Mouse (Mus musculus): Measurements from ENCODE around the gene H3f3b.

Gene H3f3b

GRCm38 (mm10) chr11:116027756-116028155, at the start of gene H3f3b:
H3f3b (minus strand) TSS chr11:116027962.
- DNase-seq (ENCODE audit: low spot score), result no peak

- no peak for DNase-seq (ENCODE audit: low spot score)
Measured at GRCm38 (mm10) chr11:116076836-116077235, 49.1 kb upstream of the H3f3b start.

GRCm38 (mm10) chr11:116076266-116076540, 48.4 kb upstream of the H3f3b start:
- DNase-seq (ENCODE audit: low spot score), result no peak

GRCm38 (mm10) chr11:116075539-116076265, 47.9 kb upstream of the H3f3b start:
- no peak for DNase-seq (ENCODE audit: low spot score)

GRCm38 (mm10) chr11:116074436-116074991, 46.8 kb upstream of the H3f3b start:
- no peak for DNase-seq (ENCODE audit: low spot score)

GRCm38 (mm10) chr11:116072608-116073007, 44.8 kb upstream of the H3f3b start:
- DNase-seq (ENCODE audit: low spot score), result no peak

GRCm38 (mm10) chr11:116071510-116071909, 43.7 kb upstream of the H3f3b start:
- DNase-seq (ENCODE audit: low spot score), result no peak

GRCm38 (mm10) chr11:116065345-116065744, 37.6 kb upstream of the H3f3b start:
- no peak for DNase-seq (ENCODE audit: low spot score)

- DNase-seq (ENCODE audit: low spot score), result no peak
Measured at GRCm38 (mm10) chr11:116064187-116064867, 36.6 kb upstream of the H3f3b start.

- no peak for DNase-seq (ENCODE audit: low spot score)
Measured at GRCm38 (mm10) chr11:116063562-116063961, 35.8 kb upstream of the H3f3b start.

GRCm38 (mm10) chr11:116062521-116062920, 34.8 kb upstream of the H3f3b start:
- no peak for DNase-seq (ENCODE audit: low spot score)

- DNase-seq (ENCODE audit: low spot score), result no peak
Measured at GRCm38 (mm10) chr11:116061641-116062415, 34.1 kb upstream of the H3f3b start.

- DNase-seq (ENCODE audit: low spot score), result no peak
Measured at GRCm38 (mm10) chr11:116060596-116060995, 32.8 kb upstream of the H3f3b start.

- no peak for DNase-seq (ENCODE audit: low spot score)
Measured at GRCm38 (mm10) chr11:116059691-116060025, 31.9 kb upstream of the H3f3b start.

- no peak for DNase-seq (ENCODE audit: low spot score)
Measured at GRCm38 (mm10) chr11:116058868-116059690, 31.3 kb upstream of the H3f3b start.

- no peak for DNase-seq (ENCODE audit: low spot score)
Measured at GRCm38 (mm10) chr11:116058022-116058614, 30.4 kb upstream of the H3f3b start.

- DNase-seq (ENCODE audit: low spot score), result no peak
Measured at GRCm38 (mm10) chr11:116057237-116057881, 29.6 kb upstream of the H3f3b start.

- no peak for DNase-seq (ENCODE audit: low spot score)
Measured at GRCm38 (mm10) chr11:116055873-116056272, 28.1 kb upstream of the H3f3b start.

GRCm38 (mm10) chr11:116053510-116054229, 25.9 kb upstream of the H3f3b start:
- no peak for DNase-seq (ENCODE audit: low spot score)

GRCm38 (mm10) chr11:116050196-116050595, 22.4 kb upstream of the H3f3b start:
- no peak for DNase-seq (ENCODE audit: low spot score)
